Mouse (Mus musculus): ENCODE results near the gene Cnnm2. TPM values are rescaled to one million over a fixed set of nuclear protein-coding genes. Genes with fewer than 3 reads are reported as not detected.

Gene Cnnm2
- total RNA-seq, 2 experiments from 2014 or later, result 35.6 to 36.1 TPM

GRCm38 (mm10) chr19:46785633-46786032 lies 24.2 kb downstream of the Cnnm2 start:
- DNase-seq (ENCODE audit: low spot score in 2 of 2), result peak in 1 of 2 experiments; percentile 44

GRCm38 (mm10) chr19:46789782-46790181 lies 28.4 kb downstream of the Cnnm2 start:
- peak in 1 of 2 experiments; percentile 20 for DNase-seq (ENCODE audit: low spot score in 2 of 2)

More at GRCm38 (mm10) chr19:46785633-46786032, 24.2 kb downstream of the Cnnm2 start:
- intact Hi-C loops (cut with DNase I), result no loop called here

GRCm38 (mm10) chr19:46791360-46791759 lies 30.0 kb downstream of the Cnnm2 start:
- DNase-seq (ENCODE audit: low spot score in 2 of 2), result no peak
- intact Hi-C loops (cut with DNase I), result no loop called here

More at GRCm38 (mm10) chr19:46789782-46790181, 28.4 kb downstream of the Cnnm2 start:
- intact Hi-C loops (cut with DNase I), result no loop called here

GRCm38 (mm10) chr19:46791921-46792320 lies 30.5 kb downstream of the Cnnm2 start:
- DNase-seq (ENCODE audit: low spot score in 2 of 2), result no peak
- intact Hi-C loops (cut with DNase I), result no loop called here

DNA sequence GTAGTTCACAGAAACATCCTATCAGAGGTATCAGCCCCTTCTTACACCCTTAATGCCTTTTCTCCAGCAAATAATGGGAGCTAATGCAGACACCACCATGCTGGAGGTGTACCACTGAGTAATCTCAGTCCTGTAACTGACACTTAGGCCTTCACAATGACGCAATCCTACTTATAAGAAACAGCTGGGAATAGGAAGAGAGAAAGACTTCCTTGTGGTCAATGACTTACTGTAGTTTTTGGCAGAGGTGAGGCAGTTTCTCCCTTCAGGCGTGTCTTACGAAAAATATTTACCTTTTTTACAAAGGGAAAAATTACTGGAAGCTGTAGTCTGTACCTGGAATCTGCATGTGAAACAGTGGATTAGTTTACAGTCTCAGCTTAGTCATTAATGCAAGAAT lies 31.1 kb downstream of the Cnnm2 start:
- intact Hi-C loops (cut with DNase I), result no loop called here
- no peak for DNase-seq (ENCODE audit: low spot score in 2 of 2)

DNA sequence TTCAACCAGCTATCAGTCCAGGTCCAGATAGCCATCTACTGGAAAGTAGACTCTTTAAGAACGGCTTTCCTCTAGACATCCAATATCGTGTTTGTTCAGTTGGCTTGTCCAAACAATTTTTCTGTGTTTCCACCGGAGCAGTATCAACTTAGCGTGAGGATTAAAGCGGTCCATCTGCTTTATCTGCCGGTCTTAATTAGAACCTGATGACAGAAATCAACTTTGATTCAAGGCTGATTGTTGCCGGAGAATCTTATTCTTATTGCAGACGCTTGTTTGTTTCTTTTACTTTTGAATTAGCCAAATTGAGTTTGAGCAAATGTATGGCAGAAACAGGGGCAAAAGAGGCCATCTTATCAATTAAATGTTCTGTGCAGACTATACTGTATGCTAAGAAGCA lies 32.8 kb downstream of the Cnnm2 start:
- intact Hi-C loops (cut with DNase I), result no loop called here

GRCm38 (mm10) chr19:46799903-46800583 lies 38.6 kb downstream of the Cnnm2 start:
- intact Hi-C loops (cut with DNase I), result loop anchor here (5.0 kb wide), 1 partner anchor 38 kb away; the partner anchor contains the start of gene Cnnm2
- no peak for DNase-seq (ENCODE audit: low spot score in 2 of 2)

More for the DNA sequence above, 32.8 kb downstream of the Cnnm2 start:
- no peak for DNase-seq (ENCODE audit: low spot score in 2 of 2)

GRCm38 (mm10) chr19:46801492-46801891 lies 40.1 kb downstream of the Cnnm2 start:
- intact Hi-C loops (cut with DNase I), result loop anchor here (5.0 kb wide), 1 partner anchor 39 kb away; the partner anchor contains the start of gene Cnnm2
- DNase-seq (ENCODE audit: low spot score in 2 of 2), result no peak

DNA sequence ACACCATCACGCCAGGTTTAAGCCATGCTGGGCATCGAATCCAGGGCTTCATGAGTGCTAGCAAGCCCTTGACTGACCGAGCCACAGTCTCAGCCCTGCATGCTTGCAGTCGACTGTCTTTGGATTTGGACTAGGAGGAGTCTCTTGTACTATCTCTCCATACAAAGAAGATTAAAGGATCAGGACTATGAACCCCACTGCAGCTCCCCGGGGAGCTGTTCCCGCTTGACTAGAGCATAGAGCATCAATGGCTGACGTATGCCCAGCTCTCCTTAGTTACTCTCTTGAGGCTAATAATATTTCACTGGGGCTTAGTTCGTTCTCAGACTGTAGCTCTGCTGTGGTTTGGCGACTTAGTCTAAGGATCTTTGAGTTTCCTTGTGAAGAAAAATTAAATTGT lies 40.9 kb downstream of the Cnnm2 start:
- intact Hi-C loops (cut with DNase I), result loop anchor here (5.0 kb wide), 1 partner anchor 40 kb away; the partner anchor contains the start of gene Cnnm2
- no peak for DNase-seq (ENCODE audit: low spot score in 2 of 2)

- intact Hi-C loops (cut with DNase I), result loop anchor here (5.0 kb wide), 1 partner anchor 41 kb away; the partner anchor contains the start of gene Cnnm2
- no peak for DNase-seq (ENCODE audit: low spot score in 2 of 2)
These were observed 42.3 kb downstream of the Cnnm2 start for GRCm38 (mm10) chr19:46803732-46804131.

GRCm38 (mm10) chr19:46804751-46805150 lies 43.4 kb downstream of the Cnnm2 start:
- no peak for DNase-seq (ENCODE audit: low spot score in 2 of 2)
- intact Hi-C loops (cut with DNase I), result loop anchor here (5.0 kb wide), 1 partner anchor 42 kb away; the partner anchor contains the start of gene Cnnm2

DNA sequence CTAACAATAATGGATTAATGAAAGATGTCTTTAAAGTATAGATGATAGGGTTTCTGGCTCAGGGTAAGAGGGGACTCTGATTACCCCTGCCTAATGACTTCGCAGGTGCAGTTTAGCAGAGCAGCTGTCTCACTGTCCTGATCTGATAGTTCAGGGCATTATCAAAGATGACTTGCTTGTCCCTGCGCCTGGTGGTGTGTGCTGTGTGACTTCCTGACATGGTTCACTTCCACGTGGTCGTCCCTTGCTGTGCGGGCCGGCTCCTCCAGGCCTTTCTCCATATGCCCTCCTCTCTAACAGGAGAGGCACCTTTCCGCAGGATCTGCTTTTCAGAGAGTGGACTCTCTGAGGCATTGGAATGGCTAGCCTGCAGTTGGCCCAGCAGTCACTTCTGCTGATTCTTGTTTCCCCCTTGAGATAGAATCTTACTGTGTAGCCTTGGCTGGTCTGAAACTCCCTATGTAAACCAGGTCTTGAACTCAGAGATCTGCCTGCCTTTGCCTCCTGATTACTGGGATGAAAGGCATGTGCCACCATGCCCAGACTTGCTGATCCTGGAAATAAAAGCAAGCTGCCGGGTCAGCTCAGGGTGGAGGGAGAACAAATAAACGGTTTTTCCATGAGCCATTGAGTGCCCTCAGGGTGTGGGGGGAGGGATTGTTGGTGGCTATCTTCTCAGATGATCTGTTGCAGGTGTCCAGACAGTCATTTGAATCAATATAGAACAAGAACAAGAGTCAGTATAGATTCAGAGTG lies 44.7 kb downstream of the Cnnm2 start:
- intact Hi-C loops (cut with DNase I), result no loop called here
- no peak for DNase-seq (ENCODE audit: low spot score in 2 of 2)

DNA sequence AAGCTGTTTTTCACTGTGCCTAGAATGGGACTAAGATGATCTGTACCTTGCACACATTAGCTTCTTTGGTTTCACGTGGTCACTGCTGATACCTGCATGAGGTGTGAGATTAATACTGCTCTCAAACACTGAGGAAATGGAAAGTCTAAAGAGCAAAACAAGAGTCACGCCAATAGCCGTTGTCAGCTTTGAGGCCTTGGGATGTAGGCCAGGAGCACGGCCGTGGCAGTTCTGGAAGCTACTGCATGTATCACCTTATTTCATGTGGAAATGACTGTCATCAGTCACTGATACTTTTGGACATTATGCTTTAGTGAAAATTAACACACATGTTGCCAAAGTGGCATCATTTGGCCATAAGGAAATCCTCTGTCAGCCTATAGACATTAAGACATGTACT lies 46.9 kb downstream of the Cnnm2 start:
- intact Hi-C loops (cut with DNase I), result no loop called here

GRCm38 (mm10) chr19:46809031-46809430 lies 47.6 kb downstream of the Cnnm2 start:
- intact Hi-C loops (cut with DNase I), result no loop called here
- DNase-seq (ENCODE audit: low spot score in 2 of 2), result no peak

More for the DNA sequence above, 46.9 kb downstream of the Cnnm2 start:
- DNase-seq (ENCODE audit: low spot score in 2 of 2), result no peak

- DNase-seq (ENCODE audit: low spot score in 2 of 2), result no peak
- intact Hi-C loops (cut with DNase I), result no loop called here
These were observed 57.9 kb downstream of the Cnnm2 start for GRCm38 (mm10) chr19:46819276-46819675.

GRCm38 (mm10) chr19:46822491-46822890 lies 61.1 kb downstream of the Cnnm2 start:
- intact Hi-C loops (cut with DNase I), result no loop called here
- no peak for DNase-seq (ENCODE audit: low spot score in 2 of 2)

DNA sequence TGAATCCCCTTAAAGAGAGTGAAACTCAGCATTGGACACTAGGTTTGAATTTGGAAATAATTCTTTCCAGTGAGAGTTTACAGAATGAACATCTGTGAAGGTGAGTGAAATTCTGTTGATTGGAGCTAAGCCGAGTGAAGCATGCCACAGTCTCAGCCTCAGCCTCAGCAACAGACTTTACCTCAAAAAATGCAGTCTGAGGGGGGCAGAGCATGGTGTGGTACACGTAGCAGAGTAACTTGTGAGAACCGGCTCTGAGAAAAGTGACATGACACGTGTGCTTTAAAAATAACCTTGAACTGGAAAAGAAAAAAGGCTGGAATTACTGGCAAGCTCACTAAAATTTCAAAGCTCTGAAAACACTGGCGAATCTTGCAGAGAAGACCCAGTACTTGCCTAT lies 62.4 kb downstream of the Cnnm2 start:
- intact Hi-C loops (cut with DNase I), result no loop called here
- peak in 1 of 2 experiments; percentile 23 for DNase-seq (ENCODE audit: low spot score in 2 of 2)

GRCm38 (mm10) chr19:46824867-46825266 lies 63.5 kb downstream of the Cnnm2 start:
- no peak for DNase-seq (ENCODE audit: low spot score in 2 of 2)

DNA sequence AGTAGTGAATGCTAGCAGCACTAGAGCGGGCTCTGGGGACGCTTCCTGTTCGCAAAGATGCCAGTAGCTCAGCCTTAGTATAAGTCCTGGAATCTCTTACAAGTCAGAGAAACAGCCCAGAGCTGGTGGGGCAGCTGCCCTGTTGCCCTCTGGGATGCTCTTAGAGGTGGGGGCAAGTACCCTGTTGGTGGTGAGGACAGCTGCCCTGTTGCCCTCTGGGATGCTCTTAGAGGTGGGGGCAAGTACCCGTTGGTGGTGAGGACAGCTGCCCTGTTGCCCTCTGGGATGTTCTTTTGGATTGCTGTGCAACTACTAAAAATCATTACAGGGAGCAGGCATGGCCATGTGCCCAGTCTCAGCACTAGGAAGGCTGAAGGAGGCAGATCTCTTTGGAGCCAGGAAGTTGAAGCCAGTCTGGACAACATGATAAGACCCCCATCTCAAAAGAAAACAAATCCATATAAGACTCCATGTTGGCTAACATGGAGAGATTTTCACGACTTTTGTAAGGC lies 66.3 kb downstream of the Cnnm2 start:
- intact Hi-C loops (cut with DNase I), result no loop called here
- DNase-seq (ENCODE audit: low spot score in 2 of 2), result no peak

More at GRCm38 (mm10) chr19:46824867-46825266, 63.5 kb downstream of the Cnnm2 start:
- intact Hi-C loops (cut with DNase I), result no loop called here

GRCm38 (mm10) chr19:46828961-46829360 lies 67.6 kb downstream of the Cnnm2 start:
- intact Hi-C loops (cut with DNase I), result no loop called here
- no peak for DNase-seq (ENCODE audit: low spot score in 2 of 2)
